In genomic region chr17:42905919-42906318, GRCm38 (mm10) we compare ENCODE assay signal across 20 mouse cellular contexts.
"Had no signal": no experiment of that assay in that cellular context is flagged by ENCODE, and none has a peak within 500 bp of the region (broad histone marks: within the 10 kb centered on the region; RNA-seq: fewer than 3 reads in every experiment).

No protein-coding gene starts in this region.

- H3K4me2 ChIP-seq: lung, embryonic 15.5 days; midbrain, embryonic 11.5 days; midbrain, embryonic 13.5 days; midbrain, embryonic 15.5 days; neural tube, embryonic 12.5 days had no signal

- H3K9ac ChIP-seq: liver, postnatal 0 days; lung, embryonic 15.5 days; midbrain, embryonic 13.5 days; midbrain, embryonic 15.5 days; neural tube, embryonic 12.5 days had no signal

- H3K27ac ChIP-seq: lung, embryonic 15.5 days; macrophage; midbrain, embryonic 13.5 days; midbrain, embryonic 15.5 days; neural tube, embryonic 12.5 days had no signal

- H3K9me3 ChIP-seq: lung, embryonic 15.5 days; midbrain, embryonic 15.5 days; neural tube, embryonic 12.5 days had no signal

- H3K4me1 ChIP-seq: megakaryocyte, embryonic 14.5 days; midbrain, embryonic 13.5 days; midbrain, embryonic 15.5 days; neural tube, embryonic 12.5 days had no signal

- ATAC-seq: liver, postnatal 0 days; lung, postnatal 0 days; midbrain, embryonic 13.5 days; midbrain, embryonic 15.5 days had no signal

- DNase-seq: liver, postnatal 0 days; lung, adult 2 months; lung, postnatal 14 days; lung, postnatal 36 days; retina, postnatal 1 day; right cerebral cortex, adult 18-20 months; right cerebral cortex, postnatal 25 days; right cerebral cortex, postnatal 4 days; spleen, adult 18-20 months; thymus, adult 18-20 months; thymus, postnatal 14 days; thymus, postnatal 36 days had no signal

- H3K27me3 ChIP-seq: lung, embryonic 15.5 days; megakaryocyte, embryonic 14.5 days; midbrain, embryonic 13.5 days; midbrain, embryonic 15.5 days; neural tube, embryonic 12.5 days had no signal

- H3K36me3 ChIP-seq: lung, embryonic 15.5 days; midbrain, embryonic 13.5 days; midbrain, embryonic 15.5 days; neural tube, embryonic 12.5 days had no signal

- H3K4me3 ChIP-seq: lung, embryonic 15.5 days; megakaryocyte, embryonic 14.5 days; midbrain, embryonic 13.5 days; midbrain, embryonic 15.5 days; neural tube, embryonic 12.5 days had no signal
